Mouse (Mus musculus): Measurements from ENCODE around the gene Utrn. TPM values are rescaled to one million over a fixed set of nuclear protein-coding genes. Genes with fewer than 3 reads are reported as not detected.

Gene Utrn
- total RNA-seq, 2 experiments from 2014 or later: 69.6 to 72.4 TPM

GRCm38 (mm10) chr10:12376015-12376414 is 493.1 kb downstream of the Utrn start:
- intact Hi-C loops (cut with DNase I): no loop called here
- no peak for DNase-seq

- intact Hi-C loops (cut with DNase I): no loop called here
- DNase-seq: no peak
Observed at GRCm38 (mm10) chr10:12374741-12375140, 494.4 kb downstream of the Utrn start.

- intact Hi-C loops (cut with DNase I): no loop called here
- peak; percentile 29 to 52 for DNase-seq
Observed at GRCm38 (mm10) chr10:12354556-12354955, 514.6 kb downstream of the Utrn start.

GRCm38 (mm10) chr10:12354106-12354505 is 515.1 kb downstream of the Utrn start:
- no peak for DNase-seq
- intact Hi-C loops (cut with DNase I): no loop called here

GRCm38 (mm10) chr10:12339704-12340558 is 529.2 kb downstream of the Utrn start:
- DNase-seq: no peak
- intact Hi-C loops (cut with DNase I): no loop called here

GRCm38 (mm10) chr10:12339005-12339703 is 530.0 kb downstream of the Utrn start:
- intact Hi-C loops (cut with DNase I): no loop called here

More at GRCm38 (mm10) chr10:12339005-12339703, 530.0 kb downstream of the Utrn start:
- no peak for DNase-seq

Other genes with a start within 250 kb of the Utrn start
- 1 to 10 TPM; 1.8 to 1.9 TPM for gene Stx11, start 94.9 kb upstream of the Utrn start, total RNA-seq (2021)
- gene Sf3b5, start 136.0 kb upstream of the Utrn start, total RNA-seq (2021): 1 to 10 TPM; 5.9 to 6.1 TPM
- gene Plagl1, start 191.1 kb upstream of the Utrn start, total RNA-seq (2021): 10 to 100 TPM; 22.7 to 23.3 TPM